Mouse (Mus musculus) kidney, embryonic 15.5 days (tissue): ENCODE measurements at regions not wholly inside any gene's neighbourhood (a gene's known extent, or its start where the extent isn't known, plus 50 kb on each side); places are given as distances from the start of the nearest gene placed in this dataset.

Experiments used
- ATAC-seq: fragments of 200-750 bp; cut with Nextera tagmentation; replicated peaks from 2 replicates; pipeline ENCODE4 v1.8.0; 2017; ENCODE audit warnings: moderate TSS enrichment; ENCODE audit not compliant: low FRiP score
- H3K27ac ChIP-seq: fragments of 300-500 bp; sonication (generic); 2 replicates; pipeline ENCODE4 v1.5.1; 2015; ENCODE audit warnings: mild to moderate bottlenecking, inconsistent platforms
- H3K27me3 ChIP-seq: fragments of 300-500 bp; sonication (generic); 2 replicates; pipeline ENCODE4 v1.6.1; 2015; ENCODE audit warnings: inconsistent platforms
- H3K36me3 ChIP-seq: fragments of 300-500 bp; sonication (generic); 2 replicates; pipeline ENCODE4 v1.6.1; 2015; ENCODE audit warnings: inconsistent platforms
- H3K4me1 ChIP-seq: fragments of 300-500 bp; sonication (generic); 2 replicates; pipeline ENCODE4 v1.6.1; 2015; ENCODE audit warnings: inconsistent platforms
- H3K4me2 ChIP-seq: fragments of 300-500 bp; sonication (generic); 2 replicates; pipeline ENCODE4 v1.6.1; 2015; ENCODE audit warnings: moderate library complexity, mild to moderate bottlenecking, inconsistent platforms
- H3K4me3 ChIP-seq: fragments of 300-500 bp; sonication (generic); replicated peaks from 2 replicates; pipeline ENCODE4 v1.5.1; 2015; ENCODE audit warnings: mild to moderate bottlenecking, inconsistent platforms
- H3K9ac ChIP-seq: fragments of 300-500 bp; sonication (generic); 2 replicates; pipeline ENCODE4 v1.6.1; 2015; ENCODE audit warnings: mild to moderate bottlenecking, inconsistent platforms
- H3K9me3 ChIP-seq: fragments of 300-500 bp; sonication (generic); replicated peaks from 2 replicates; pipeline ENCODE4 v1.6.1; 2016; ENCODE audit warnings: inconsistent platforms
- WGBS: fragments of 180-500 bp; shearing (Covaris S2); methylation state at CpG from one replicate; pipeline ENCODE4 v1.1.7; 2015; ENCODE audit warnings: mixed read lengths; 5-methylcytosine and 5-hydroxymethylcytosine counted together

GRCm38 (mm10) chr8:88883751-88884390, 160.1 kb downstream of the Sall1 start:
- H3K9me3 ChIP-seq: no peaks in the 10 kb centered on the region
- no peaks in the 10 kb centered on the region for H3K4me1 ChIP-seq
- peaks cover 10% of the 10 kb centered on the region; the same call in 1 of the 2 replicates for H3K27me3 ChIP-seq
- no peak overlapping the region for H3K27ac ChIP-seq
- no peak overlapping the region for H3K4me3 ChIP-seq
- ATAC-seq: no peak
- WGBS: 93% methylated on average over 15 of the region's 15 CpGs
- H3K36me3 ChIP-seq: no peaks in the 10 kb centered on the region
- H3K4me2 ChIP-seq: no peak overlapping the region
- no peak overlapping the region for H3K9ac ChIP-seq

- no peak overlapping the region for H3K27ac ChIP-seq
- no peaks in the 10 kb centered on the region for H3K4me1 ChIP-seq
- no peaks in the 10 kb centered on the region for H3K36me3 ChIP-seq
- no peak overlapping the region for H3K9ac ChIP-seq
- no peak overlapping the region for H3K4me3 ChIP-seq
- no peak for ATAC-seq
- H3K9me3 ChIP-seq: no peaks in the 10 kb centered on the region
- WGBS: 49% methylated on average over 7 of the region's 7 CpGs
- H3K27me3 ChIP-seq: peaks cover 30% of the 10 kb centered on the region
- no peak overlapping the region for H3K4me2 ChIP-seq
Measured at GRCm38 (mm10) chr8:88879857-88880256, 164.1 kb downstream of the Sall1 start.

- H3K4me3 ChIP-seq: no peak overlapping the region
- H3K9me3 ChIP-seq: no peaks in the 10 kb centered on the region
- H3K9ac ChIP-seq: no peak overlapping the region
- ATAC-seq: no peak
- H3K36me3 ChIP-seq: no peaks in the 10 kb centered on the region
- H3K4me1 ChIP-seq: no peaks in the 10 kb centered on the region
- no peak overlapping the region for H3K27ac ChIP-seq
- H3K4me2 ChIP-seq: no peak overlapping the region
- peaks cover 34% of the 10 kb centered on the region for H3K27me3 ChIP-seq
- WGBS: 36% methylated on average over 10 of the region's 10 CpGs
Measured at GRCm38 (mm10) chr8:88877921-88878320, 166.0 kb downstream of the Sall1 start.

- WGBS: 89% methylated on average over 10 of the region's 10 CpGs
- Histone ChIP-seq H3K36me3 (no peaks in the 10 kb centered on the region), H3K9me3 (no peaks in the 10 kb centered on the region), H3K4me1 (no peaks in the 10 kb centered on the region), H3K4me2 (no peak overlapping the region), H3K27me3 (0 out of 2 replicates have a peak, but pooled peaks cover 4% of the 10 kb centered on the region), H3K9ac (no peak overlapping the region), H3K4me3 (no peak overlapping the region), H3K27ac (no peak overlapping the region)
- no peak for ATAC-seq
Measured at GRCm38 (mm10) chr8:88862846-88863455, 166.1 kb downstream of the Cyld start.

- Histone ChIP-seq H3K4me1 (no peaks in the 10 kb centered on the region), H3K4me2 (no peak overlapping the region), H3K9me3 (no peaks in the 10 kb centered on the region), H3K27me3 (0 out of 2 replicates have a peak, but pooled peaks cover 2% of the 10 kb centered on the region), H3K9ac (no peak overlapping the region), H3K4me3 (no peak overlapping the region), H3K36me3 (no peaks in the 10 kb centered on the region), H3K27ac (no peak overlapping the region)
- WGBS: 67% methylated on average over 2 of the region's 2 CpGs
- ATAC-seq: no peak
Measured at GRCm38 (mm10) chr8:88857216-88857615, 160.4 kb downstream of the Cyld start.

- H3K27ac ChIP-seq: no peak overlapping the region
- no peak overlapping the region for H3K4me3 ChIP-seq
- H3K9ac ChIP-seq: no peak overlapping the region
- no peak overlapping the region for H3K4me2 ChIP-seq
- H3K4me1 ChIP-seq: no peaks in the 10 kb centered on the region
- no peaks in the 10 kb centered on the region for H3K27me3 ChIP-seq
- no peak for ATAC-seq
- H3K9me3 ChIP-seq: no peaks in the 10 kb centered on the region
- H3K36me3 ChIP-seq: no peaks in the 10 kb centered on the region
- WGBS: 95% methylated on average over 8 of the region's 8 CpGs
Measured at GRCm38 (mm10) chr8:88853200-88853599, 156.4 kb downstream of the Cyld start.

GRCm38 (mm10) chr8:88845916-88846315, 149.1 kb downstream of the Cyld start:
- 26% methylated on average over 11 of the region's 11 CpGs for WGBS
- 0 out of 2 replicates have a peak overlapping the region, but pooled peaks have one; percentile 0 for H3K4me2 ChIP-seq
- H3K9ac ChIP-seq: no peak overlapping the region
- no peak overlapping the region for H3K4me3 ChIP-seq
- H3K36me3 ChIP-seq: no peaks in the 10 kb centered on the region
- H3K27ac ChIP-seq: no peak overlapping the region
- no peaks in the 10 kb centered on the region for H3K9me3 ChIP-seq
- H3K4me1 ChIP-seq: peaks cover 7% of the 10 kb centered on the region
- H3K27me3 ChIP-seq: no peaks in the 10 kb centered on the region
- ATAC-seq: no peak

GRCm38 (mm10) chr8:88844370-88844769, 147.5 kb downstream of the Cyld start:
- no peak overlapping the region for H3K9ac ChIP-seq
- H3K27me3 ChIP-seq: no peaks in the 10 kb centered on the region
- H3K4me1 ChIP-seq: peaks cover 7% of the 10 kb centered on the region
- no peaks in the 10 kb centered on the region for H3K9me3 ChIP-seq
- H3K4me2 ChIP-seq: no peak overlapping the region
- H3K27ac ChIP-seq: no peak overlapping the region
- 51% methylated on average over 5 of the region's 5 CpGs for WGBS
- no peak for ATAC-seq
- no peak overlapping the region for H3K4me3 ChIP-seq
- no peaks in the 10 kb centered on the region for H3K36me3 ChIP-seq

- H3K27me3 ChIP-seq: no peaks in the 10 kb centered on the region
- no peak overlapping the region for H3K27ac ChIP-seq
- peaks cover 7% of the 10 kb centered on the region for H3K4me1 ChIP-seq
- H3K9ac ChIP-seq: no peak overlapping the region
- WGBS: 85% methylated on average over 7 of the region's 7 CpGs
- no peak overlapping the region for H3K4me3 ChIP-seq
- no peaks in the 10 kb centered on the region for H3K9me3 ChIP-seq
- H3K36me3 ChIP-seq: no peaks in the 10 kb centered on the region
- no peak overlapping the region for H3K4me2 ChIP-seq
- ATAC-seq: no peak
Measured at GRCm38 (mm10) chr8:88842451-88842850, 145.6 kb downstream of the Cyld start.

GRCm38 (mm10) chr8:88840096-88840495, 143.3 kb downstream of the Cyld start:
- no peak for ATAC-seq
- Histone ChIP-seq H3K4me3 (no peak overlapping the region), H3K9me3 (no peaks in the 10 kb centered on the region), H3K4me1 (no peaks in the 10 kb centered on the region), H3K27ac (no peak overlapping the region), H3K27me3 (no peaks in the 10 kb centered on the region), H3K4me2 (no peak overlapping the region), H3K9ac (no peak overlapping the region), H3K36me3 (no peaks in the 10 kb centered on the region)
- 72% methylated on average over 5 of the region's 5 CpGs for whole genome bisulfite sequencing

GRCm38 (mm10) chr8:88835756-88836291, 139.0 kb downstream of the Cyld start:
- no peak for ATAC-seq
- Histone ChIP-seq H3K36me3 (no peaks in the 10 kb centered on the region), H3K4me1 (no peaks in the 10 kb centered on the region), H3K9ac (no peak overlapping the region), H3K9me3 (no peaks in the 10 kb centered on the region), H3K4me3 (no peak overlapping the region), H3K27ac (no peak overlapping the region), H3K27me3 (no peaks in the 10 kb centered on the region), H3K4me2 (no peak overlapping the region)
- 59% methylated on average over 12 of the region's 12 CpGs for WGBS

GRCm38 (mm10) chr8:88825816-88826215, 129.0 kb downstream of the Cyld start:
- Histone ChIP-seq H3K4me3 (no peak overlapping the region), H3K4me1 (no peaks in the 10 kb centered on the region), H3K9ac (no peak overlapping the region), H3K9me3 (no peaks in the 10 kb centered on the region), H3K36me3 (no peaks in the 10 kb centered on the region), H3K27ac (no peak overlapping the region), H3K27me3 (no peaks in the 10 kb centered on the region), H3K4me2 (no peak overlapping the region)
- no peak for ATAC-seq
- 57% methylated on average over 5 of the region's 5 CpGs for WGBS
